Mouse (Mus musculus) ES-Bruce4 (cell line): ENCODE results near the gene Anp32e. TPM values are rescaled to one million over a fixed set of nuclear protein-coding genes. Genes with fewer than 3 reads are reported as not detected.

ENCODE experiments used
- H3K27ac ChIP-seq: 2 replicates; pipeline ENCODE4 v1.5.1; 2012; ENCODE audit warnings: low read length, inconsistent platforms; ENCODE audit not compliant: insufficient read depth
- H3K27me3 ChIP-seq: 2 replicates; pipeline ENCODE4 v1.6.1; 2012; ENCODE audit warnings: mild to moderate bottlenecking, low read length, inconsistent platforms; ENCODE audit not compliant: control insufficient read depth, poor library complexity, insufficient read depth, severe bottlenecking
- H3K36me3 ChIP-seq: 2 replicates; pipeline ENCODE4 v1.6.1; 2012; ENCODE audit warnings: inconsistent platforms, mild to moderate bottlenecking, low read length, moderate library complexity; ENCODE audit not compliant: control insufficient read depth, poor library complexity, insufficient read depth, severe bottlenecking
- H3K4me1 ChIP-seq: one replicate; pipeline ENCODE4 v1.8.1; 2011; ENCODE audit warnings: low read length; ENCODE audit not compliant: control insufficient read depth, insufficient read depth
- H3K4me3 ChIP-seq: 2 replicates; pipeline ENCODE4 v1.5.1; 2011; ENCODE audit warnings: low read depth, mild to moderate bottlenecking, low read length
- H3K9ac ChIP-seq: 2 replicates; pipeline ENCODE4 v1.6.1; 2012; ENCODE audit warnings: low read depth, mild to moderate bottlenecking, inconsistent platforms; ENCODE audit not compliant: poor library complexity, severe bottlenecking
- H3K9me3 ChIP-seq: replicated peaks from 2 replicates; pipeline ENCODE4 v1.6.1; 2012; ENCODE audit warnings: mild to moderate bottlenecking, low read length, inconsistent platforms; ENCODE audit not compliant: control insufficient read depth, poor library complexity, insufficient read depth, severe bottlenecking
- CTCF ChIP-seq: IDR thresholded peaks from one replicate; pipeline ENCODE4 v1.8.1; 2011; ENCODE audit warnings: low read depth, low read length
- EP300 ChIP-seq: IDR thresholded peaks from 2 replicates; pipeline ENCODE4 v1.6.1; 2011; ENCODE audit warnings: low read depth, low read length; ENCODE audit not compliant: insufficient read depth
- POLR2A ChIP-seq: IDR thresholded peaks from one replicate; pipeline ENCODE4 v1.8.1; 2011; ENCODE audit warnings: low read length; ENCODE audit not compliant: insufficient read depth
- polyA plus RNA-seq: library from polyadenylated mRNA; stranded (reverse); fragments of >200 nt; gene quantifications from 2 replicates; pipeline ENCODE4 v1.2.4, GENCODE M21; 2011; ENCODE audit warnings: low read depth; ENCODE audit not compliant: missing spikeins, insufficient read depth, insufficient read length

Anp32e gene
- polyA plus RNA-seq, 1 experiment, result 386 TPM

GRCm38 (mm10) chr3:95990413-95990941, 61.4 kb downstream of the Anp32e start:
- no peak overlapping the region for H3K27ac ChIP-seq
- no peak overlapping the region for H3K9ac ChIP-seq
- no peak overlapping the region for H3K4me3 ChIP-seq
- H3K4me1 ChIP-seq, result peaks cover 3% of the 10 kb centered on the region
- no peaks in the 10 kb centered on the region for H3K36me3 ChIP-seq
- no peaks in the 10 kb centered on the region for H3K9me3 ChIP-seq
- peaks cover 4% of the 10 kb centered on the region; the same call in 1 of the 2 replicates for H3K27me3 ChIP-seq
- TF ChIP-seq CTCF, result no peak
- no peak for TF ChIP-seq EP300
- no peak for TF ChIP-seq POLR2A

GRCm38 (mm10) chr3:95992990-95993603, 64.1 kb downstream of the Anp32e start:
- H3K4me1 ChIP-seq, result peaks cover 3% of the 10 kb centered on the region
- TF ChIP-seq POLR2A, result no peak
- TF ChIP-seq EP300, result no peak
- no peak overlapping the region for H3K9ac ChIP-seq
- H3K9me3 ChIP-seq, result no peaks in the 10 kb centered on the region
- no peak overlapping the region for H3K27ac ChIP-seq
- no peak overlapping the region for H3K4me3 ChIP-seq
- H3K27me3 ChIP-seq, result peaks cover 7% of the 10 kb centered on the region
- H3K36me3 ChIP-seq, result no peaks in the 10 kb centered on the region

GRCm38 (mm10) chr3:95993881-95994280, 64.8 kb downstream of the Anp32e start:
- TF ChIP-seq EP300 (no peak), POLR2A (no peak), CTCF (no peak)
- H3K9me3 ChIP-seq, result no peaks in the 10 kb centered on the region
- no peaks in the 10 kb centered on the region for H3K4me1 ChIP-seq
- H3K9ac ChIP-seq, result no peak overlapping the region
- peaks cover 7% of the 10 kb centered on the region for H3K27me3 ChIP-seq
- H3K27ac ChIP-seq, result no peak overlapping the region
- no peak overlapping the region for H3K4me3 ChIP-seq
- H3K36me3 ChIP-seq, result no peaks in the 10 kb centered on the region

GRCm38 (mm10) chr3:95994381-95994846, 65.4 kb downstream of the Anp32e start:
- Histone ChIP-seq H3K9me3 (no peaks in the 10 kb centered on the region), H3K27ac (no peak overlapping the region), H3K27me3 (peaks cover 7% of the 10 kb centered on the region), H3K4me3 (no peak overlapping the region), H3K9ac (no peak overlapping the region), H3K4me1 (no peaks in the 10 kb centered on the region), H3K36me3 (no peaks in the 10 kb centered on the region)
- TF ChIP-seq EP300 (no peak), POLR2A (no peak), CTCF (no peak)

GRCm38 (mm10) chr3:95994975-95995801, 66.1 kb downstream of the Anp32e start:
- TF ChIP-seq POLR2A (no peak), CTCF (no peak), EP300 (no peak)
- H3K4me3 ChIP-seq, result peak overlapping the region; percentile 60
- H3K9me3 ChIP-seq, result no peaks in the 10 kb centered on the region
- H3K4me1 ChIP-seq, result no peaks in the 10 kb centered on the region
- H3K27ac ChIP-seq, result no peak overlapping the region
- H3K27me3 ChIP-seq, result peaks cover 7% of the 10 kb centered on the region
- H3K36me3 ChIP-seq, result no peaks in the 10 kb centered on the region
- peak overlapping the region; percentile 83 for H3K9ac ChIP-seq

GRCm38 (mm10) chr3:95995802-95996428, 66.9 kb downstream of the Anp32e start, which contains the start of gene Plekho1:
Plekho1 (minus strand) TSS chr3:95996001.
- TF ChIP-seq EP300 (no peak), POLR2A (no peak), CTCF (no peak)
- Histone ChIP-seq H3K36me3 (no peaks in the 10 kb centered on the region), H3K27ac (no peak within 1 kb of the TSS), H3K4me1 (no peaks in the 10 kb centered on the region), H3K9ac (peak within 1 kb of the TSS; percentile 83), H3K4me3 (peak within 1 kb of the TSS; percentile 71), H3K9me3 (no peaks in the 10 kb centered on the region), H3K27me3 (peaks cover 7% of the 10 kb centered on the region)
